Mouse (Mus musculus): ENCODE measurements around the gene E030018B13Rik. TPM values are rescaled to one million over a fixed set of nuclear protein-coding genes. Genes with fewer than 3 reads are reported as not detected.
A peak's percentile ranks its signal among the peaks of the same experiment; 100 is the strongest.

Gene E030018B13Rik
- polyA plus RNA-seq, 1 experiment from 2014 or later = 0.18 TPM

- H3K36me3 ChIP-seq (ENCODE audit: control insufficient read depth, insufficient read depth) = no peaks in the 10 kb centered on the region
- no peak for ATAC-seq (replicated peaks; ENCODE audit: extremely low read depth, insufficient read depth, low FRiP score)
- H3K9ac ChIP-seq (ENCODE audit: low read length) = no peak overlapping the region
- no peak overlapping the region for H3K27ac ChIP-seq (ENCODE audit: low read length)
- 65% methylated on average over 8 of the region's 8 CpGs for whole genome bisulfite sequencing
- no peak overlapping the region for H3K4me2 ChIP-seq (ENCODE audit: low read depth, low read length)
- peaks cover 67% of the 10 kb centered on the region for H3K4me1 ChIP-seq (ENCODE audit: control insufficient read depth, insufficient read depth, low read length)
- no peak overlapping the region for H3K4me3 ChIP-seq (ENCODE audit: low read length)
- no peaks in the 10 kb centered on the region for H3K9me3 ChIP-seq (replicated peaks; ENCODE audit: control insufficient read depth, low read length)
- no peaks in the 10 kb centered on the region for H3K27me3 ChIP-seq (ENCODE audit: control insufficient read depth, insufficient read depth, low read length)
Observed at GRCm38 (mm10) chr7:63921909-63922562, 5.4 kb downstream of the E030018B13Rik start.

- H3K9me3 ChIP-seq (replicated peaks; ENCODE audit: control insufficient read depth, low read length) = no peaks in the 10 kb centered on the region
- no peak overlapping the region for H3K9ac ChIP-seq (ENCODE audit: low read length)
- WGBS = 75% methylated on average over 2 of the region's 2 CpGs
- no peak overlapping the region for H3K4me3 ChIP-seq (ENCODE audit: low read length)
- H3K4me2 ChIP-seq (ENCODE audit: low read depth, low read length) = no peak overlapping the region
- peaks cover 67% of the 10 kb centered on the region for H3K4me1 ChIP-seq (ENCODE audit: control insufficient read depth, insufficient read depth, low read length)
- no peaks in the 10 kb centered on the region for H3K36me3 ChIP-seq (ENCODE audit: control insufficient read depth, insufficient read depth)
- no peak overlapping the region for H3K27ac ChIP-seq (ENCODE audit: low read length)
- ATAC-seq (replicated peaks; ENCODE audit: extremely low read depth, insufficient read depth, low FRiP score) = no peak
- no peaks in the 10 kb centered on the region for H3K27me3 ChIP-seq (ENCODE audit: control insufficient read depth, insufficient read depth, low read length)
Observed at GRCm38 (mm10) chr7:63922571-63922970, 5.9 kb downstream of the E030018B13Rik start.

GRCm38 (mm10) chr7:63922975-63923374 is 6.3 kb downstream of the E030018B13Rik start:
- no peak overlapping the region for H3K27ac ChIP-seq (ENCODE audit: low read length)
- no peak overlapping the region for H3K4me2 ChIP-seq (ENCODE audit: low read depth, low read length)
- H3K9me3 ChIP-seq (replicated peaks; ENCODE audit: control insufficient read depth, low read length) = no peaks in the 10 kb centered on the region
- no peaks in the 10 kb centered on the region for H3K27me3 ChIP-seq (ENCODE audit: control insufficient read depth, insufficient read depth, low read length)
- 96% methylated on average over 1 of the region's 1 CpGs for WGBS
- no peak for ATAC-seq (replicated peaks; ENCODE audit: extremely low read depth, insufficient read depth, low FRiP score)
- H3K4me1 ChIP-seq (ENCODE audit: control insufficient read depth, insufficient read depth, low read length) = peaks cover 64% of the 10 kb centered on the region
- no peak overlapping the region for H3K9ac ChIP-seq (ENCODE audit: low read length)
- no peak overlapping the region for H3K4me3 ChIP-seq (ENCODE audit: low read length)
- no peaks in the 10 kb centered on the region for H3K36me3 ChIP-seq (ENCODE audit: control insufficient read depth, insufficient read depth)

GRCm38 (mm10) chr7:63924151-63924550 is 7.5 kb downstream of the E030018B13Rik start:
- H3K27ac ChIP-seq (ENCODE audit: low read length) = peak overlapping the region; percentile 65
- H3K4me1 ChIP-seq (ENCODE audit: control insufficient read depth, insufficient read depth, low read length) = peaks cover 61% of the 10 kb centered on the region
- H3K4me2 ChIP-seq (ENCODE audit: low read depth, low read length) = no peak overlapping the region; the same call in 1 of the 2 replicates

DNA sequence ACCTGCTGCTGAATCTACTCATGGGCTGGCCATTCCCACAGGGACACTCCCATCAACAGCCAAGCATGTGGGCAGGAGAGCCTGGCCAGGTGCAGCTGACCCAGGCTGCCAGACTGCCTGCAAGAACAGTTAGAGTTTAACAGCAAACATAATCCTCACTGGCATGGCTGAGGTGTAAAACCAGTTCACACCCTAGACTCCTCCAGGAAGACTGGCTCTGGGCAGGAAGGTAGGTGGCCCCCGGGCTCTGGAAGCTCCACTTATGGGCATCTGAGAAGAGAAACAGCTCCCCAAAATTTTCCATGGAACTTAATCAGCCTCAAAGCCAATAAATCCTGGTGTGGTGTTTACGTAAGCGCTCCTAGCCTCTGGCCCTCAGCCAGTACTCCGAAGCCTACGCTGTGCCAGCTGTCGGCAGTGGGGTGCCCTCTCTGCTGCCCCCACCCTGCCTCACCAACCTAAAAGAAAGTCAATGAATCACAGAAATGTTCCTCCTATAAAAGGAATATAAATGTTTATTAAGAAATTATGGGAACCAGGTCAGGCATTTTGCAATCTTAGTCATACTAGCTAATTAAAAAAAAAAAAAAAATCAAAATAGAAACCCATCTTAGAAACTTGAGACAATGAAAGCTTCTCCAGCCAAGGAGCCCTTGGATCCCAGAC is 8.2 kb downstream of the E030018B13Rik start:
- peaks cover 58% of the 10 kb centered on the region for H3K4me1 ChIP-seq (ENCODE audit: control insufficient read depth, insufficient read depth, low read length)
- H3K9me3 ChIP-seq (replicated peaks; ENCODE audit: control insufficient read depth, low read length) = no peaks in the 10 kb centered on the region

More at GRCm38 (mm10) chr7:63924151-63924550, 7.5 kb downstream of the E030018B13Rik start:
- H3K27me3 ChIP-seq (ENCODE audit: control insufficient read depth, insufficient read depth, low read length) = no peaks in the 10 kb centered on the region
- H3K9ac ChIP-seq (ENCODE audit: low read length) = no peak overlapping the region
- no peaks in the 10 kb centered on the region for H3K36me3 ChIP-seq (ENCODE audit: control insufficient read depth, insufficient read depth)
- no peak for ATAC-seq (replicated peaks; ENCODE audit: extremely low read depth, insufficient read depth, low FRiP score)
- 42% methylated on average over 1 of the region's 1 CpGs for WGBS
- H3K9me3 ChIP-seq (replicated peaks; ENCODE audit: control insufficient read depth, low read length) = no peaks in the 10 kb centered on the region
- H3K4me3 ChIP-seq (ENCODE audit: low read length) = no peak overlapping the region

GRCm38 (mm10) chr7:63925413-63926360 is 9.0 kb downstream of the E030018B13Rik start:
- H3K4me3 ChIP-seq (ENCODE audit: low read length) = no peak overlapping the region
- no peak overlapping the region for H3K9ac ChIP-seq (ENCODE audit: low read length)
- H3K36me3 ChIP-seq (ENCODE audit: control insufficient read depth, insufficient read depth) = no peaks in the 10 kb centered on the region
- peak overlapping the region; percentile 45 for H3K27ac ChIP-seq (ENCODE audit: low read length)
- H3K27me3 ChIP-seq (ENCODE audit: control insufficient read depth, insufficient read depth, low read length) = no peaks in the 10 kb centered on the region
- H3K4me2 ChIP-seq (ENCODE audit: low read depth, low read length) = peak overlapping the region; percentile 24
- peak; percentile 53 for ATAC-seq (replicated peaks; ENCODE audit: extremely low read depth, insufficient read depth, low FRiP score)
- H3K4me1 ChIP-seq (ENCODE audit: control insufficient read depth, insufficient read depth, low read length) = peaks cover 49% of the 10 kb centered on the region
- no peaks in the 10 kb centered on the region for H3K9me3 ChIP-seq (replicated peaks; ENCODE audit: control insufficient read depth, low read length)
- WGBS = 66% methylated on average over 14 of the region's 14 CpGs

More for the DNA sequence above, 8.2 kb downstream of the E030018B13Rik start:
- Histone ChIP-seq H3K27ac (ENCODE audit: low read length) (peak overlapping the region; percentile 65), H3K36me3 (ENCODE audit: control insufficient read depth, insufficient read depth) (no peaks in the 10 kb centered on the region), H3K27me3 (ENCODE audit: control insufficient read depth, insufficient read depth, low read length) (no peaks in the 10 kb centered on the region), H3K4me3 (ENCODE audit: low read length) (no peak overlapping the region; the same call in 1 of the 2 replicates), H3K9ac (ENCODE audit: low read length) (peak overlapping the region; percentile 28; the same call in 1 of the 2 replicates), H3K4me2 (ENCODE audit: low read depth, low read length) (peak overlapping the region; percentile 31)
- WGBS = 25% methylated on average over 6 of the region's 6 CpGs
- ATAC-seq (replicated peaks; ENCODE audit: extremely low read depth, insufficient read depth, low FRiP score) = 0 out of 2 replicates have a peak, but pooled peaks have one; percentile 12

GRCm38 (mm10) chr7:63926492-63926891 is 9.8 kb downstream of the E030018B13Rik start:
- ATAC-seq (replicated peaks; ENCODE audit: extremely low read depth, insufficient read depth, low FRiP score) = no peak
- Histone ChIP-seq H3K9ac (ENCODE audit: low read length) (no peak overlapping the region), H3K4me2 (ENCODE audit: low read depth, low read length) (no peak overlapping the region), H3K27ac (ENCODE audit: low read length) (no peak overlapping the region), H3K4me1 (ENCODE audit: control insufficient read depth, insufficient read depth, low read length) (peaks cover 46% of the 10 kb centered on the region), H3K9me3 (replicated peaks; ENCODE audit: control insufficient read depth, low read length) (no peaks in the 10 kb centered on the region), H3K4me3 (ENCODE audit: low read length) (no peak overlapping the region), H3K36me3 (ENCODE audit: control insufficient read depth, insufficient read depth) (no peaks in the 10 kb centered on the region), H3K27me3 (ENCODE audit: control insufficient read depth, insufficient read depth, low read length) (no peaks in the 10 kb centered on the region)
- WGBS = 67% methylated on average over 3 of the region's 3 CpGs

DNA sequence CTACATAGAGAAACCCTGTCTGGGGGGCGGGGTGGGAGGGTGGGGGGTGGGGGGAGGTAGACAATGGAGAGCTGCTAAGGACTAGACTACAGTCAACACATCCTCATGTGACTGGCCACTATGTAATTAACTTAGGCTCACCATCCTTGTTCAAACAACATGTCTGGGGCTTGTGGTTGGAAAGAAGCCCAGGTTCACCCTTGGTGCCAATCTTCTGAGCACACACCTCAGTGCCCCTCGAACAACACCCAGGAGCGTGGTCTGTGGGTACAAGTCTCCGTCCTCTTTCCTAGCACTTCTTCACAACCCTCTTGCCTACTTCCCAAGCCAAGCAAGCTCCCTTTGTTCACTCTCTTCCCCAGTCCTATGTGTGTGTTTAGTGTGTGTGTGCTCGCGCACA is 10.5 kb downstream of the E030018B13Rik start:
- Histone ChIP-seq H3K4me2 (ENCODE audit: low read depth, low read length) (no peak overlapping the region), H3K4me1 (ENCODE audit: control insufficient read depth, insufficient read depth, low read length) (peaks cover 42% of the 10 kb centered on the region), H3K27ac (ENCODE audit: low read length) (no peak overlapping the region), H3K4me3 (ENCODE audit: low read length) (no peak overlapping the region), H3K9ac (ENCODE audit: low read length) (no peak overlapping the region), H3K9me3 (replicated peaks; ENCODE audit: control insufficient read depth, low read length) (no peaks in the 10 kb centered on the region), H3K36me3 (ENCODE audit: control insufficient read depth, insufficient read depth) (no peaks in the 10 kb centered on the region), H3K27me3 (ENCODE audit: control insufficient read depth, insufficient read depth, low read length) (no peaks in the 10 kb centered on the region)
- 86% methylated on average over 6 of the region's 6 CpGs for WGBS
- no peak for ATAC-seq (replicated peaks; ENCODE audit: extremely low read depth, insufficient read depth, low FRiP score)
